Mouse (Mus musculus) adrenal gland, postnatal 10 days (tissue): ENCODE measurements around the gene Tagln2. TPM values are rescaled to one million over a fixed set of nuclear protein-coding genes. Genes with fewer than 3 reads are reported as not detected.

Experiments used
- DNase-seq: peaks from one replicate; pipeline ENCODE4 v3.0.0; 2021; ENCODE audit warnings: mixed read lengths
- total RNA-seq, 2 experiments: library from RNA; stranded (reverse); gene quantifications; 2 replicates each; pipeline ENCODE4 v1.2.3; 2021

Tagln2 gene
- total RNA-seq, 2 experiments from 2014 or later, result 120 to 138 TPM

DNA sequence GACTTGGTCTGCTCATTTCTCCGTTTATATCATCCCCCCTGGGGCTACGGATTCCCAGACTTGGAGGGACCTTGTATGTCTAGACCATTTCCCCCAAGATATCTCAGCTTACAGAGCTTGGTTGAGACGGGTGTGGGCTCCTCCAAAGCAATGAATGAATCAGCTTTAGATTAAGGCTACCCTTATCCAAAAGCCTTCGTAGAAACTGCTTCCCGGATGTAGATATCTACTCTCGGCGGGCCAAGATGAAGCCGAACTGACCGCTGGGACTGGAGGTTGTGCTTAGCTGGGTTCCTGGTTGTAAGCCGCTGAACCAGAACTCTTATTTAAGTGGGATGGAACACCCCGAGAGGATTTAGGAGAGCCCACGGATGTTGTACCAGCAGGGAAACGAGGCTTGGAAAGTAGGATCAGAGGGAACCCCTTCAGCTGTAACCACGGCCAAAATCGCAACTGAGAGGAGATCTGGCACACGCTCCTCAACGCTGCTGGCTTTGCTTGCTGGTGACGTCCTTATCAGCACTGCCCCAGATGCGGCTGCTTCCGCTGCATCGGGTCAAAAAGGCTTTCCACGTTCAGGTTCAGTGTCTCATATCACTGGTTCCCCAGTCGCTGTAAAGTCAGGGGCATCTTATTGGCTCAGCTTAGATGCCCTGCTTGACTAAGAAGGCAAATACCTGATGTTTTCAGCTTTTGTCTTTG, 26.7 kb downstream of the Tagln2 start:
- DNase-seq, result no peak

DNA sequence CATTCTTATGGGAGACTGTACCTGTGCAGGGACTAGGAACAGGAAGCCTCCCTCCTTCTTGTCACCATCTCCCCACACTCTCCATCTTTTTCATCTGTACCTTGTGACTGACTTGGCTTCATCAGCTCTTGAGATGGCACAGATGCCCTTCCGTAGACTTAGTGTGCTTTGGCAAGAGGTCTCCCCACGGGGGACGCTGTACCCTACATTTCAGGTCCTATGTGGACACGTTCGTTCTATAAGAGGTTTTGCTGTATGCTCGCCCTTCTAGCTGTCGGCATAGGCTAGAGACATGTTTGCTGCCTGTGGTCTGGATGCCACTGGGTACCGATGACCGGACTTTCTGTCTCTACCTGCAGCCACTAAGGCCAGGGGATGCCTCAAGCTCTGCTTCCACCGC, 27.6 kb downstream of the Tagln2 start:
- DNase-seq, result no peak

DNA sequence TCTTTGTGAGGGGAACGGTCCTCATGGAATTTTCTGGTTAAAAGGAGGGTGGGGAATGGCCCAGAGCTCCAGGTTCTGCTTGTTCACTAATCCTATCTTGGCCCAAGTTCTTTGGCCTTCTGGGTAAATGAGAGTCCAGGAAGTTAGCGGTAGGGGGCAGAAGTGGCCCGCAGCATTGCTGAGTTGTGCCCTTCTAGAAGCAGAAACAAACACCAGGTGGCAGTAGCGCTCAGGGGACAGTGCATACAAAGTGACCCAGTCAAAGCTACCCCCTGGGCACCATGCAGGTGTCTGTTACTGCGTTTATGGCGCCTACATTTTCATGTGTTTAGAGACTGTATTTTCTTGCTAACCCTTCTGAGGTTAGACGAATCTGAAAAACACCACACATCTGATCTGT, 28.9 kb downstream of the Tagln2 start:
- DNase-seq, result peak; percentile 95

DNA sequence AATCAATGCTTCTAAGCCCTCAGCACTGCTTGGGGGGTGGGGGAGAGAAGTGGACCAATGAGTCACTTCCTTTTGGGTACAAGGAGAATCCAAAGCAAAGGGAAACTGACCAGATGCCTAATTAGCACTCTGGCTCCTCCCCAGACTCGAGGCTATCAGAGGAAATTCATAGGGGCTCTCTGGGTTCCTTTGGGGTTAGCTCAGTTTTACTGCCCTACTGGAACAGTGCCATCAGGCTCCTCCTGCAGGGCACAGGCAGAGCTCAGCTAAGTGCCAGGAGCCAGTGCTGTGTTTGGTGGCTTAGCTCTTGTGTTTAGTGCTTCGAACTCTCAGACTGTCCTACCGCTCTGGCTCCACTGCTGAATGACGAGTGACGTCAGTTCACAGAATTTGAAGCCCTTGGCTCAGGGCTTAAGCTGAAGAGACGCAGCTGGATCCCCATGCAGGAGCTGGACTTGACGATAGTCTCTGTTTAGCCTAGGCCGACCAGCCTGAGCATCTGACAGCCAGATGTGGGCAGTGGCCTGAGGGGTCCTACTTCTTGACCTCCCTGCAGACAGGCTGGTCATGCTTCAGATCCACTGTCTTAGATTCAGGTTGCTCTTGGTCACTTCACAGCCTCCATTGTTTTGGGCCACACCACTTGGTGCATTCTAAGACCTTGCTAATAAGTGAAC, 30.8 kb downstream of the Tagln2 start:
- DNase-seq, result no peak

- no peak for DNase-seq
Measured at GRCm38 (mm10) chr1:172532551-172532950, 32.7 kb downstream of the Tagln2 start.

DNA sequence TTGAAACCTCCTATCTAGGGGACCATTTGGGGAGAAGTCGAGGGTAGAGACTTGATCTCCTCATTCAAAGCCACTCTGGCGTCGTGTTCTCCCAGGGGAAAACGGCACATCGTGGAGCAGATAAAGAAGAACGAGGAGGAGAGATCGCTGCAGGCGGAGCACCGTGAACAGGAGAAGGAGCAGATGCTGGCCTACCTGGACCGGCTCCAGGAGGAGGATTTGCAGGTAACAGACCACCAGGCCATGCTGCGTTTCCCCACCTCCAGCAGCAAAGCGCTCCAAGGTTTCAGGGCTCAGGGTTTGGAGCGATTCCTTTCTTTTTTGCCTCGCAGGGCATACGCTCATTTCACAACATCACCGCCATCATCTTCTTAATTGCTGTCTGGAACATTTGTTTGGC, 35.3 kb downstream of the Tagln2 start:
- no peak for DNase-seq

GRCm38 (mm10) chr1:172539827-172540226, 40.0 kb downstream of the Tagln2 start:
- no peak for DNase-seq

DNA sequence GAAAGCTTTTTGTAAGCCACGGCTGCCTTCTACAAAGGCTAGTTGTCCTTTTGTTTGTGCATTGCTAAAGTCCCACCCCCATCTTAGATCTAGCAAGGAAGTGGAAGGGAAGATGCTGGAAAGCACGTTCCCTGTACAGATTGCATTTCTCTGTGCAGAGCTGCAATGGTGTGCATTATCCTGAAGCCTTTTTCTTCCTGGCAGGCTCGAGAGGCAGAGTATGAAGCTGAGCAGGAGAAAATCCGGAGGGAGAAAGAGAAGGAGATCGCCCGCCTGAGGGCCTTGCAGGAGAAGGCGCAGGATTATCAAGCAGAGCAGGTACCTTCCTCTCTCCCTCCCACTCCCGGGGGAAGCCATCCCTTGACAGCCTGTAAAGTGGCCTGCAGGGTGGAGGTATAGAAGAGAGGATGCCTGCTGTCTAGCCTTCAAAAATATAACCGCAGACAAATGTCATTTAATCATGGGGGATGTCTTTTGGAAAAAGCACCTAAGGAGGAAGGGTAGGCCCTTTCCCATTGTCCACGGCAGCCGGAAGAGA, 40.5 kb downstream of the Tagln2 start:
- no peak for DNase-seq

- DNase-seq, result no peak
Measured at GRCm38 (mm10) chr1:172546062-172546461, 46.2 kb downstream of the Tagln2 start.

- DNase-seq, result no peak
Measured at GRCm38 (mm10) chr1:172548501-172548900, 48.7 kb downstream of the Tagln2 start.

- DNase-seq, result no peak
Measured at GRCm38 (mm10) chr1:172549314-172549713, 49.5 kb downstream of the Tagln2 start.

DNA sequence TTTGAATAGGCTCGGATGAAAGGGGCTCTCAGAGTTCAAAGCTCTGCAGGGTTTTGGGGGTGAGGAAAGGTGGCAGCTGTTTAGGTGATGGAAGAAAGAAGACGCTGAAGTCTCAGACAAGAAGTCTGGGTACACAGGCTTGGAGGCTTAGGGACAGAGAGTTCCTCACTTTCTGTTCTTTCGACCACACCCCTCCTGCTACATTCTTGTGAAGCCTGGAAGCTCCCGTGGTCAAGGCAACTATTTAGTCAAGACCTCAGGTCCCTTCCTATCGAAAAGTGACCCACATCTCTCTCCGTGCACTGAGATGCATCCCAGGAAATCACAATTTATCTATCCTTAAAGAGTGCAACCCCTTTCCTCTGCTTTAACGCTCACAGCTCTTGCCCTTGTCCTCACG, 49.9 kb downstream of the Tagln2 start:
- no peak for DNase-seq

DNA sequence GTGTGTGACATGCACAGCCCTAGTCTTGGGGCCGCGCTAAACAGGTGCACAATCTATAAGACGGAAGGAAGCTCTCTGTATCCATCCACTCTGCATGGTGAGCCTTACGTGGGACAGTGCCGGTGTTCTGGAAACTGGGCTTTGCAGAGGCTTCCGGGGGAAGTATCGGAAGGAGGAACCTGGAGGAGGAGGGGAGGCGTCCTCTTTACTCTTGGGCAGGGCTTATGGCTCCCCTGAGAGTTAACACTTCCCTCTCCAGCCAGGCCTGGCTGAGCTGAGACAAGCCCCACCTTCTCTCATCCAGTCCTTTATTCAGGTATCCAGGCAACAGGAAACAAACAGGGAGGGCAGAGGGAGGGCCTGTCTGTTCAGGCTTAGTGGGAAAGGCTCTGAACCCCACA, 50.7 kb downstream of the Tagln2 start:
- DNase-seq, result peak; percentile 48

DNA sequence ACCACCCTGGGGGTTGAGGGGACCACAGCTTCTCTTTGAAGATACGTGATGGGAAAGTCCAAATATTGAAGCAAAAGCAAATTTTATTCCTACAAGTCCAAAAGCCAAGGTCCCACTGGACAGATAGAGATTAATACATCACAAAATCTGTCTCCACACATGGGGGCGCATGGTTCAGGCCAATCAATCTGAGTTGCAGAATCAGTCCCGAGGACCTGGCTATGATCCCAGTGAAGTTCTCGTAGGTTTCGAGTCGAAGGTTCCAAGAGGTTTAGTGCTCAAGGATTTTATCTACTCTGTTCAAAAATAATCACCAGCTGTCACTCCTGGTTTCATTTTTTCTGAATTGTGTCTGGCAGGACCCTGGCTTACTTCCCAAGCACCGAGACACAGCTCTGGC, 51.2 kb downstream of the Tagln2 start:
- DNase-seq, result no peak

GRCm38 (mm10) chr1:172552623-172553022, 52.8 kb downstream of the Tagln2 start:
- DNase-seq, result no peak

DNA sequence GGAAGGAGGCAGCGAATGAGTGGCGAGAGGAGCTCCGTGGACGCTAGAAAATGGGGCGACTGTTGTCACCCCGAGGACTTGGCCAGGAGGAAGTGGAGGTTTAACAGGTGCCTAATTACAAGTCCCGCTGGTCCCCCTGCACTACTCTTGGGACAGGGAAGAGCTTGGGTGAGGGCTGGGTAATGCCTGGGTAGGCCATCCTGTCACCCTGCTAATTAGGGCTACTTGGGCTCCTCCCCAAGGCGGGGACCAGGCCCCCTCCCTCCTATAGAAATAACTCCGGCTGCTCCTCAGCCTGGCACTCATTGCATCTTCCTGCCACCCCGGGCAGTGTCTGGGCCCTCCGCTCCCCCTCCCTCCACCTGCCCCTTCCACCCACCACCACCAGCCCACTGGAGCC, 55.8 kb downstream of the Tagln2 start, which contains the start of gene Vsig8:
Vsig8 (plus strand) TSS at position 301 of the 400 bp plus-strand sequence.
- DNase-seq, result no peak

Other genes starting within 250 kb of the Tagln2 start
- under 1 TPM; 0.24 to 0.30 TPM for gene Atp1a4, start 241.6 kb upstream of the Tagln2 start, total RNA-seq
- 10 to 100 TPM; 26.5 to 32.3 TPM for gene Igsf8, start 238.4 kb upstream of the Tagln2 start, total RNA-seq
- 100 to 1,000 TPM; 303 to 400 TPM for gene Atp1a2, start 202.0 kb upstream of the Tagln2 start, total RNA-seq
- gene Kcnj9, start 170.7 kb upstream of the Tagln2 start, total RNA-seq, result under 1 TPM in 1 of 2 experiments, not detected in 1; 0.12 TPM
- gene Kcnj10, start 158.8 kb upstream of the Tagln2 start, total RNA-seq, result 1 to 10 TPM in 1 of 2 experiments, under 1 TPM in 1; 0.90 to 1.3 TPM
- gene Pigm, start 123.5 kb upstream of the Tagln2 start, total RNA-seq, result 10 to 100 TPM; 13.6 to 13.8 TPM
- 1 to 10 TPM in 1 of 2 experiments, under 1 TPM in 1; 0.97 to 1.3 TPM for gene Slamf9, start 24.7 kb upstream of the Tagln2 start, total RNA-seq
- gene Igsf9, start 18.3 kb upstream of the Tagln2 start, total RNA-seq, result 1 to 10 TPM; 2.5 to 4.8 TPM
- 1 to 10 TPM in 1 of 2 experiments, under 1 TPM in 1; 0.96 to 2.6 TPM for gene Cfap45, start 20.8 kb downstream of the Tagln2 start, total RNA-seq
- under 1 TPM; 0.24 to 0.30 TPM for gene Vsig8, start 55.9 kb downstream of the Tagln2 start, total RNA-seq
- under 1 TPM in 1 of 2 experiments, not detected in 1; 0.58 TPM for gene Slamf8, start 90.5 kb downstream of the Tagln2 start, total RNA-seq
- gene Fcrl6, start 102.5 kb downstream of the Tagln2 start, total RNA-seq, result not detected
- gene Dusp23, start 132.9 kb downstream of the Tagln2 start, total RNA-seq, result 10 to 100 TPM; 11.2 to 13.2 TPM
- gene Crp, start 198.0 kb downstream of the Tagln2 start, total RNA-seq, result 10 to 100 TPM; 15.1 to 39.1 TPM